Mouse (Mus musculus) telencephalon, adult 2 months (tissue): Measurements from ENCODE around the gene Dscam.

Source experiments
- DNase-seq: peaks from one replicate; pipeline ENCODE4 v3.0.0-alpha.2; 2011; ENCODE audit warnings: low read depth, low spot score

The Dscam gene

DNA sequence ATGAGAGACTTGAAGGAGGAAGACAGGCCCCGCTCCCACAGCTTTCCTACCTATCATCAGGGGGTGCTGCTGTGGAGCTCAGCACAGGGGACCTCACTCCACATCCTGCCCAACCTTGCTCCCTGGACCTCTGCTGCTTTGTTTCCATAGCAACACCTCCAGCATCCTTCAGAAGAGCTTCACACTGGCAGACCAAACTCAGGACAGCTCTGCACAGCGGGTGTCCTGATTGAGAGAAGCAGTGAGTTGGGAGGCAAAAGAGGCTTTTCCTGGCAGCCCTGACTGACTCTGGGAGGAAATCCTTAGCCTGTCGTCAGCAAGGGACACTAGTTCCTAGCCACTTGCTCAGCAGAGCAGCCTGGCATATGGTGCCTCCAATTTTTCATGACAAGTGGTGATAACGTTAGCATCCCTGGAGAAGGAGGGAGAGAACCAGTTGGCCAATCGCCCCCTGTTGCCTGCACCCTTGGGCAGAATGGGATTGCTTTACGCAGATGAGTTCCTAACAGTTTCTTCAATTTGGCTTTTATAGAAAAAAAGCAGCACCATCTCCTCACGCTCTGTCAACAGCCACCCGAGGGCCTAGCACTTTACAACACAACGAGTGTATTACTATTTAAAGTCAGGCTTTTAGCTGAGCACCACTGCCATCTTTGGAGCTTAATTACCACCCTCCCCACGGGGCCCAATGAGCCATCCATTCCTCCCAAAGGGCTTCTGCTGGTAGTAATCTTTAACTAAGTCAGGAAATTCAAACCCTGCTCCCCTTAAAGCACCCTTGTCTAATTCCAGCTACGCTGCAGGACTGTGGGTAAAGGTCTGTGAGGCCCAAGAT lies 224.9 kb downstream of the Dscam start:
- peak; percentile 27 for DNase-seq

DNA sequence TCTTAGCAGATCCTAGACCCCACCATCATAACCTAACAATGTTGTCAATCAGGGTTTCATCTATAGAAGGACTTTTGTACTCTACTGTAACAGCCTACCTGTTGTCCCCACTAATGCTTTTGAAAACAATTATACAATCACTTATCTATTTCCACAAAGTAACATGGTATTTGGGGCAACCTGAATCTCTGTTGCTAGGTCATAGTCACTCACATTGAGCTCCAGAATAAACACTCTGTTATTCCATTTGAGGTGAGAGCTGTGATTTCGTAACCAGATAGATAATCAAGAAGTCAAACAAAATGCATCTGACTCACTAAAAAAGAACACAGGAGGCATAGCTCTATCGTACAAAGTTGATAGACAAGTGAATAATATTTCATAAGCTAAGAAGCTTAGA lies 226.9 kb downstream of the Dscam start:
- no peak for DNase-seq

DNA sequence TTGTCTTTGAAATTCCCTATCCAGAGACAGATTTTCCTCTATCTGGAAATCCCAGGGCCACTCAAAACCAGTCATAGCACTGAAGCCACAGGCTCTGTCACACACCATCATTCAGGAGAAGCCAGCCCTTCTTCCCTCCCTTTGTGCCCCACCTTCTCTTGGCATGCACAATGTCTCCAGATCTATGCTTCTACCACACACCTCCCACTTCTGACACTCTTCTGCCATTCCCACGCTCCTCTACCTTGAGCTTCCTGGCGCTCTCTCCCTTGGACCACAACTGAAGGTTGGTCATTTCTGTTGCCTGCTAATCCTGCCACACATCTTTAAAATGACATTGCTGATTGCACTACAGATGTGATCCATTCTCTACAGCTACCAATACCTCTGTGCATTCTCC lies 235.8 kb downstream of the Dscam start:
- DNase-seq = no peak

DNA sequence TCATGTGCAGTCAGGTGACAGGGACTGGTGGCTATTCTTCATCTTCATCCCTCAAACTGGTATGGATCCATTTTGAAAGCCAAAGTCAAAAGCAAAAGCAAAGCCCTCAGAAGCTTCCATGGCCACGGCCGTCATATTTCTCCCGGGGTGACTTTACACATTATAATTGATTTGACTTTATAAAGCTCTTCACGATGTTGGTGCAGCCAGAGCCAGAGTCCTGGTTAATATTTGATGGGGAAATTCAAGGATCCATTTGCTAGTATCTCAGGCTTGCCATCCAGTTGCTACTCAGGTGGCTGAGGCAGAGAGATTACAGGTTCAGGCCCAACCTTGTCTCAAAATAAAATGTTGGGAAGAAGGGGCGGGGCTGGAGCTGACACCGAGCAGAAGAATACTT lies 238.3 kb downstream of the Dscam start:
- no peak for DNase-seq

DNA sequence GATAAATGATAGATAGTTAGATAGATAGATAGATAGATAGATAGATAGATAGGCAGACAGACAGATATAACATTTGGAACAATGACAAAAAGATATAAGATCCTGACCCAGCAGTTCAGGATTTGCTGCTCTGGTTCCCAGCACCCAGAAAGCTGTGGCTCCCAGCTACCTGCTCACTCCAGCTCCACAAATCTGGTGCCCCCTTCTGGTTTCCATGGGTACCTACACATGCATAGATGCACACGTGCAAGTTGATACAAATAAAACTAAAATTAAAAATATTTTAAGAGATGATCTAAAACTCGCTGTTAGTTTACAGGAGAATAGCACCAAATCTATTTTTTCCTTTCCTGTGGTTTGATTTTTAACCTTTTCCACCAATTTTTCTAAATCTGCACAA lies 238.8 kb downstream of the Dscam start:
- DNase-seq = no peak

DNA sequence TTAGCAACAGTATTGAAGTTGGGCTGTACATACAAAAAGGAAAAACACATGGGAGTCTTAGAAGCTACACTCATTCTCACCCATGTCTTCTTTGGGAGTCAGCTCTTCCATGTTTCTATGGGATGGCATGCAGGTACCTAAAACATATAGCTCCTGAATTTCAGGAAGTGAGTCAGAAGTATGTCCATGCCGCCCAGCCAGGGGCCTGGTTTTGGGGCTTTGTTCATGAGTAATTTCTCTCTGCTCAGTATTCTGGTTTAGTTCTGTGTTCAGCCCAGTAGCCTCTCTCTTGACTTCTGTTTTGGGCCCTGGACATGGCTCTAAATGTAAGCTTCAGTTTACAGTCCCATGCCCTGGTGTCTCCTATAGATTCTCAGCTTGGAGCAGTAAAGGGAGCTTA lies 242.5 kb downstream of the Dscam start:
- no peak for DNase-seq

DNA sequence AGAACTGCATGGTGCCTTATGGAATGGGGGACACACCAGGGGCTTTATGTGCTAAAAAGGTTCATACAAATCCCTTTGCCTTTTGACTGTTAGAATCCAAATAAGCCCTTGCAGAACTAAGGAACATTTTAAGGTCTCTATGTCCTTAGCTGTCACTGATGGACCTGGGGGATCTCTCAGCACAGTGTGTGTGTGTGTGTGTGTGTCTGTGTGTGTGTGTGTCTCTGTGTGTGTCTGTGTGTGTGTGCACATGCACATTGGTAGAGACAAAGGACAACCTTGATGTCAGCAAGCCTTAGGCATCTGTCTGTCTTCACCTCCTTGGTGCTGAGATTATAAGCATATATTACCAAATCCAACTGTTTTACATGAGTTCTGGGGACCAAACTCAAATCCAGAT lies 243.1 kb downstream of the Dscam start:
- no peak for DNase-seq

DNA sequence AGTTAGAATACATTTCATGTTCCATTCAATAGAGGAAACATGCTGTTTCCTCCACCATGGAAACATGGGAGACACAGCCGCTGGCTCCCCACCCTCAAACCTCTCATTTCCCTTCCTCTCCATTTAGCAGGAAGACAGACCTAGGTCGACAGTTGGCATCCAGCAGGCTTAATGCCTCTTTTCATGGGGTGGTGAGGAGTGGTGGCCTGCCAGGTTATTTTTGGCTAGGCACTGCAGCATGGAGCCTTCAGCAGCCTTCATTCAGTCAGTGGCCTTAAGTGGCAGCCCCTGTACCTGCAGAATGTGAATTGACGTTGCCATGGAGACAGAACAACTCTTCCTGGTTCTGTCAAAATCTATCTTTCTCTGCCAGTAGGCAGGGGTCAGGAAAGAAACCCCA lies 243.6 kb downstream of the Dscam start:
- DNase-seq = no peak

DNA sequence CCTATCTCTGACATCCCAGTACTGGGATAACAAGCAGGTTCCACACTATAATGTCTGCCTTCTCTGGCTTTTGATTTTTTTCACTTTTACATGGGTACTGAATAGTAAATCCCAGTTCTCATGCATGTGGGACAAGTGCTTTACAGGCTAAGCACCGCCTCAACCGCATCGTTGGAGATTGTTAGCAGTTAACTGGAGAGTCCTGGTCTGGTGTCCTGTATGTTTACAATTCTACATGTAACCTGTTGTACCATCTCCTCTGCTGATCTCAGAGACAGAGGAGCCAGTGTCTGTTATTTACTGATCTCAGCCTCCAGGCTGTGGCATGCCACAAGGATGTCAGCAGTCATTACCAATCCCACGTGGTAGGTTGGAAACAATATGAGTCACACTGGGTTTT lies 246.6 kb downstream of the Dscam start:
- DNase-seq = no peak

DNA sequence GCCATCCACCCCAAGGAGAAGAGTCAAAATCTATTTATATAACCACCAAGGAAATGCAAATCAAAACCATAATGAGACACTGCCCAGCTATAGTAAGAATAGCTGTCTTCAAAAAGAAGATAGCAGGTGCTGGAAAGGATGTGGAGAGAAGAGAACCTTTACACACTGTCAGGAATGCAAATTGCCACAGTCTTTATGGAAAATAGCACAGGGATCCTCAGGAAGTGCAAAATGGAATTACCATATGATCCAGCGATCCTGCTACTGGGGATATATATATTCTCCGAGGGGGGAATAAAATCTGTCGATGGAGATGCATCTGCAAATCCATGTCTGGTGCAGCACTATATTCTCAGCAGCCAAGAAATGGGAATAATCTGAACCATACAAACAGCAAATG lies 256.1 kb downstream of the Dscam start:
- DNase-seq = peak; percentile 67

DNA sequence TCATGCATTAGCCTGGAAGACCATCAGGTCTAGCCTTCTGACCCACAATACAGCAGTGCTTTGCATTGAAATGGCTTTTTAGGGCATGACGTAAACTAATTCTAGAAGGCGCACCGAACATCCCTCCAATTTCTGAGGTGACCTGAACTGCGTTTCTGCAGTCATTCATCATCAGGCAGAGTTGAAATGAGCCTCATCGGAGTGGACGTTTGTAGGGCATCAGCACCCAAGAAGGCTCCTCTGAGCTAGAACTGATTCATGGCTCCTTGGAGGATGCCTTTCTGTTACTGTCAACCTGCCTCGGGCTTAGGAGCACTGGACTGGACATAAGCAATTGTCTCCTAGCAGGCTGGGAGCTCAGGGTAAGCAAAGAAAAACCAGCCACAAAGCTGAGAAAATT lies 257.7 kb downstream of the Dscam start:
- DNase-seq = no peak

DNA sequence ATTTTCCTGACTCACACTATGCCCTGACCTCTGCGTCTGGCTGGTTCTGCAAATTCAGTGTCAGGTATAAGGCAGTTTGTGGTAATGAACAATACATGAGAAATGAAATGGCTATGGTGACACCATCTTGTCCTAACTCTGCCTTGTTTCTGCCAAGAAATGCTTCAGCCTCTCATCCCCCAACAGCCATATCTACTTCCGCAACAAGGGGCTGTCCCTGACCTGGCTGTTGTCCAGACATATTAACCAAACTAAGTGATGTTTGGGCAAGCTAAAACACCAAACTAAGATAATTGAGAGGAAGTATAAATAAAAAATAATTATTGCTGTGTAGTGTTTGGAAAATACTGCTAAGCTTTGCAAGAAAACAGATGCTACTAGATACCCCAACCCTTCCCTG lies 258.4 kb downstream of the Dscam start:
- DNase-seq = no peak

DNA sequence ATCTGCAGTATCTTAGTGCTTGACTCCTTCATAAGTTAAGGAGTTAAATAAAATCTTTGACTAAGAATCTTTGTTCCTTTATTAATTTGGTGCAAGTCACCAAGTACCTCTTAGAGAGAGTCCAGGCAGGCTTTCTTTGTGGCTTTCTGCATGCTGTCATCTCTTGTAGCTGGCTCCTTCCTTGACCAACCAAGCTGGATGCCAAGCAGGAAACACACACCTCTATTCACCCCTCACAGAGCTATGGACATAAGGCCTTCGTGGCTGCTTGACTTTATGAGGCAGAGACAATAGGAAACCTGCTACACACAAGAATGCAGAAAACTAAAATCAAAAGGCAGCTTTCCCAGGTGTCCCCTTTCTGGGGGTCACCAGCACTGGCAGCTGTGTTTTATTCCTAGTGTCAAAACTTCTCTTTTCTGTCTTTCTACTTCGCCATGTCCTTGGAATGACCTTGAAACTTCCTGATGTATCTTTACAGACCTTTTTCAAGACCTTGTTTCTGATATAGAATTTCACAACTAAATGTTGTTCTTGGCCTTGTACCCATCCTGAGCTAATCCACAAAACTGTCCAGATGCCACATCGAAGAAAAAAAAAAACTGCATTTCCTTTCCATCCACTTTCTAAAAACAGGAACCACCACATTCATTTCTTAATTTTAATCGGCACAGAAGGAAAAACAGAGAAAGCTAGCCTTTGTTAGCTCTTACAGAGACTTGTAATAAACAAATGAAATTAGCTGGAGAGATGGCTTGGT lies 260.0 kb downstream of the Dscam start:
- no peak for DNase-seq

DNA sequence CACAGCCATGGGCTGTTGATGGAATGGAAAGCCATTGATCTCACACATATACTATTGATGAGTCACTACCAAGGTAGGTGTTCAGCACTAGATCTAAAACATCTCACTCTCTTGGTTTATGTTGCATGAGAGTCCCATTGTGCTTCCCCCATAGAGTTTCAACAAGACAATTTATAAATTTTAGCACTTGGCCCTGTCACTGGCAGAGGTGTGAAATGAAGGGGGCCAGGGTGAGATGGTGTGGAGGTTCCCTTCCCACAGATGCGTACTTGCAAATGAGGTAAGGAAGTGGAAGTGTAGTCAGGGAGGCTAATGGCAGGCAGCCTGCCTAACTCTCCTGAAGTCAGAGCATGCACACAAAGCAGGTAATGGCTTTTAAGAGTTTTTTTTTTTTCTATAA lies 262.7 kb downstream of the Dscam start:
- DNase-seq = no peak

DNA sequence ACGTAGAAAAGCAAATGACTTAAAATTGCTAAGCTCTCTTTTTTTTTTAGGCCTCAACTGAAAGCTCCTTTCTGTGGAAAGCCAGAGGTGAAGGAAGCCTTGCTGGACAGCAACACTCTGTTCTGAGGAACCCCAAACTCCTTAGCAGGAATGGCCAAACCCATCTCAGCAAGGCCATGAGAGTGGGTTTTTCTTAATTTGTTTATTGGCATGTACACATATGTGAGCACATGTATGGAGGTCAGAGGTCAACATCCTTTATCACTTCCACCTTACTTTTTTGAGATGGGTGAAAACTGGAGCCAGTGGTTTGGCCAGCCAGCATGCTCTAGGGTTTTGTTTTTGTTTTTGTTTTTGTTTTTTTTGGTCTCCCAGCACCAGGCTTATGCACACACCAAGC lies 263.5 kb downstream of the Dscam start:
- no peak for DNase-seq

DNA sequence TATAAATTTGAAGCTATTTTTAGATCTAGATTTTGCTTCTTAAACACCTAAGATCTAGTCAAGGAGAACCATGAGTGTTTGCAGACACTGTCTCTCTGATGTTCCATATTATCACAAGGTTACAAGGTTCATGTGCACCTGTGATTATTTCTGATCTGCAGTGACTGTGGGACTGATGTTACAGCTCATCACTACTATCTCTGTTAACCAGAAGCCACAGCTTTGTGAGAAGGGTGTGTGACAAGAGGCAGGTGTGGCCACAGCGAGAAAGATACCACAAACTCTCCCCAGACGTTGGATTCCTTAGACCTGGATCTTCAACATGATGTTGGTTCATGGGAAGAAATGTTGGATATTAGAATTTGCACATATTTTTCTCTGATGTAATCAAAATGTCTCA lies 263.9 kb downstream of the Dscam start:
- no peak for DNase-seq

DNA sequence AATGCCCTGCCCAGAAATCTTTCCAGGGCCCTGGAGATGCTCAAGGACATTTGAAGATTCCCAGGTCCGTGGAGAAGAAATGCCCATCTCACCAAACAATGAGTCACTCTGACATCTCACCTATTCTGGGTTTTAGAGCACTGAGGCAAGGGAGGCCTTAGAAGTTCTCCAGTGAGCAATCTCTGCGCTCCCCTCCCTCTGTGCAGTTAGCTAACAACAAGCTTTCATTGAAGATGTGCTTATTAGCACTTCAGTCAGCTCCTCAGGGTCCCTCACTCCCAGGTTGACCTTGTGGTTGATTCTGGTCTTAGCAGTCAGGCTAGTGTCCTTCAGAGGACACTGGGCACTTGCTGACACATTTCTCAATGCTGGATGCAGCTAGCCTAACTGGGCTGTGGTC lies 265.8 kb downstream of the Dscam start:
- no peak for DNase-seq

DNA sequence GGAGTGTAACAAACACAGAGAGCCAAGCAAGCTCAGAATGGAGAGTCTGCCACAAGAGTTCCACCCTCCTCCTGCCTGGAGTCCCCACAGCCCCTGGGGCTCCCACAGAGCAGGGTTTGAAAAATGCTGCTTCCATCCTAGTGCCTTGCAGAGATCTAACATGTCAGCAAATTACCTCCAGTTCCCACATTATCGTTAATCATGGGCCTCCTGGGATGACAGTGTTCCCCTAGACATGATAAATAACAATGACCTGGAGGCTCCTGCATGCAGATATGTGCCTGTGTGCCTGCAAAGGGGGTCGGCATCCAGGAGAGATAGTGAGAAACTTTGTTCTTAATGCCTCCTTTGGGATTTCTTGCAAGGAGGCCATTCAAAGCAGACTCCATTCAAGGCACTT lies 266.2 kb downstream of the Dscam start:
- DNase-seq = no peak

DNA sequence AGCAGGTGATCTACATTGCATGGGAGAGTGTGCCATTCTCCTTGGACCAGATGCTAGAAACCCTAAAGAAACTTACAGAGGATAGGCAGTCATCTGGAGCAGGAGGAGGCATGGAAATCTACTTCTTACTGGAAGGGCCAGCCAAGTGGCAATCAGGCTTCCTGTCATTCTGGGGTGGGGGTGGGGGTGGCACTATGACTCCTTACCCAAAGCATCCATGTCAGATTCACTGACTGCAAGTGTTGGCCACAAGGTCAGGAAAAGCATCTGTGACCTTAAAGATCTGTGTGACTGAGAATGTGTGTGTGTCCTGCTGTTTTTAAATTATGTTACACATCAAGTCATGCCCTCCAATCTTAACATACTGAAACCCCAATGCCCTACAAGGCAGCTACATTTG lies 268.0 kb downstream of the Dscam start:
- DNase-seq = no peak

DNA sequence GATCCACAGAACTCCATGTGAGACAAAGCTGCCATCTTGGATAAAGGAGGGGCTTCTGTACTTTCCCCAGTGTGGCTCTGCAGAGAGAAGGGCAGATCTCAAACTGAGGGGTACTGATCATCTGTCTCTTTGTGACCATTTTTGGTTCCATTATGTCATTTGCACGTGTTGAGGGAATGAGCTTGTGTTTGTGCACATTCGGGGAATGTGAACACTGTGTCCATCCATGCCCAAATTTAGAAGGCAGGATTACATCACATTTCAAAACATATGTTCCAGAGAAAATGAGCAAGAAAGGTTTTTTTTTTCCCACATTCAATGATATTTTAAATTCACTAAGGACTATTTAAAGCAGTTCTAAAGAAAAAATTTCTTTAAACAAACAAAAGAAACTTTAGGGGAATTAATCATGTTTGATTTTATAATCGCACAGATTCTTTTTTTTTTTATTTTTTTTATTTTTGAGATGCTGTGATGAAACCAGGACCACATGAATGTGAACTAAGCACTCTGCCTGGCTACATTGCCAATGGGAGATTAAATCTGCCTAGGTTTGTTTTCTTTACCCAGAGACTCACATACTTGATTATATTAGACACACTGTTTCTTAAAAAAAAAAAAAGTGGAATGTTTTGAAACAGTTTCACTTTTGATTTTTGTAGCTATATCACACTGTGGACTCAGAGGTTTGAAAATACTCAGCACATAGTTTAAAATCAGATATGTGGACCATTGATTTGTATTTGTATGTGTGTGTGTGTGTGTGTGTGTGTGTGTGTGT lies 269.1 kb downstream of the Dscam start:
- DNase-seq = peak; percentile 71

DNA sequence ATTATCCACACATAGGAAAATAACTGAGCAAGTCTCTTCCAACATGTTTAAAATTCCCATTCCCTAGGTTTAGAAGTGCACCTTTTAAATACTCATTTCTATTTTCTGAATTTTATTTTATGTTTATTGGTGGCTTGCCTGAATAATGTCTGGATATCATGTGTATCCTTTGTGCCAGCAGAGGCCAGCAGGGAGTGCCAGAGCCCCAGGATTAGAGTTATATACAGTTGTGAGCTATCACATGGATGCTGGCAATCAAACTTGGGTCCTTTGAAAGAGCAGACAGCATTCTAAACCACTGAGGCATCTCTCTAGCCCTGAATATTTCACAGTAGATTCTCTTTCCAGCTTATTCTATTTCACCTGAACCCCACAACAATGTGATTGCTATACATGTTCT lies 271.2 kb downstream of the Dscam start:
- no peak for DNase-seq

DNA sequence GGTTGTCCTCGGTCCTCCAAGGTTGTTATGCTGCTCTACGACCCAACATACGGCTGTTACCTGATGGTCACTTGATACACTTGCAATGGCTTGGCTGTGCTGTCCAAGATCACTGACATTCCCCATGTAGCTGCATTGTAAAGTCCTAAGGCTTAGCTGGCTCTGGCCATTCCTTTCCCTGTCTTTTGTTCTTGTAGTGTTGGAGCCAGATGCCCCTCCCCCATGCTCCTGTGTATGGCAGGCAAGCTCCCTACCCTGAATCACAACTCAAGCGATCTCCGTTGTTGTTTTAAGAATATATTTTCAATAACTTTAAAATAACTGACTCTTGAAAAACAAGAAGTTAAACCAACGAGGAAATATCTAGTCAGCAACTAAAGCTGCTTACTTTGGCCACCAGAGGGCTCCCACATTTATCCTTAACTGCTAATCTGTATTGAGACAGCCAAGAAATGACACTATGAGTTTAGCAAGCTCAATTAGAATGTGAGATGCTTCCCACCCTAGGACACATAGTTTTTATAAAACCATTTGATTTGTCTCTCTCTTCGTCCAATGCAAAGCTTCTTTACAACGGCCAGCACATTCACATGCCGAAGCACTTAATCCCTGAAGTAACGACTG lies 273.9 kb downstream of the Dscam start:
- DNase-seq = no peak
